Mouse (Mus musculus) right cerebral cortex, adult 18-20 months (tissue): ENCODE results near the gene Siah1b.

ENCODE experiments used
- DNase-seq: peaks from one replicate; pipeline ENCODE4 v3.0.0; 2022; ENCODE audit warnings: mixed read lengths

Gene Siah1b

GRCm38 (mm10) chrX:164027607-164028289 lies 48.5 kb downstream of the Siah1b start, which contains the start of gene Car5b:
Gene Car5b, minus strand, starts transcription at chrX:164027997.
- DNase-seq: peak; percentile 54
